Mouse (Mus musculus): ENCODE results near the gene Gng2. TPM values are rescaled to one million over a fixed set of nuclear protein-coding genes. Genes with fewer than 3 reads are reported as not detected.

The Gng2 gene
- polyA plus RNA-seq, 1 experiment from 2014 or later, result 60.6 TPM

GRCm38 (mm10) chr14:19926312-19926711 lies 51.1 kb downstream of the Gng2 start:
- H3K27ac ChIP-seq, result no peak overlapping the region
- no peak overlapping the region for H3K4me2 ChIP-seq
- H3K4me1 ChIP-seq, result no peaks in the 10 kb centered on the region
- 79% methylated on average over 8 of the region's 8 CpGs for WGBS
- no peaks in the 10 kb centered on the region for H3K27me3 ChIP-seq
- H3K4me3 ChIP-seq, result no peak overlapping the region
- no peak for ATAC-seq (ENCODE audit: insufficient number of reproducible peaks, low FRiP score, low TSS enrichment, low read depth)
- no peak overlapping the region for H3K9ac ChIP-seq
- no peaks in the 10 kb centered on the region for H3K9me3 ChIP-seq
- H3K36me3 ChIP-seq, result no peaks in the 10 kb centered on the region

- WGBS, result 77% methylated on average over 6 of the region's 6 CpGs
- H3K9me3 ChIP-seq, result no peaks in the 10 kb centered on the region
Measured at GRCm38 (mm10) chr14:19925157-19925556, 52.3 kb downstream of the Gng2 start.

DNA sequence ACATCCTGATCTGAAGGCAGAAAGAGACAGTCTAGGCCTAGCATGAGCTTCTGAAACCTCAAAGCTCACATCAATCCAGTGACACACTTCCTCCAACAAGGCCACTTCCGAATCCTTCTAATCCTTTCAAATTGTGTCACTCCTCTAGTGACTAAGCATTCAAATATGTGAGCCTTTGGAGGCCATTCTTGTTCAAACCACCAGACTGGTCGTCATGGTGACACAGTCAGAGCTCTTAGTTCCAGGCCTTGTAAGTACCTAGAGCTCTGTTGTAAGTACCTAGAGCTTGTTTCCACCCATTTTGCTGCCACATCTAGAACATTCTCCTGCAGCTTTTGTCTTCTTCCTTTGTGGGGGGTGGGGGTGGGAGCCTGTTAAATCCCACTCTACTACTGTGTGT lies 53.3 kb downstream of the Gng2 start:
- Histone ChIP-seq H3K4me3 (no peak overlapping the region), H3K9ac (no peak overlapping the region), H3K36me3 (no peaks in the 10 kb centered on the region), H3K4me1 (peaks cover 14% of the 10 kb centered on the region), H3K27ac (no peak overlapping the region), H3K4me2 (no peak overlapping the region), H3K27me3 (no peaks in the 10 kb centered on the region), H3K9me3 (no peaks in the 10 kb centered on the region)
- no peak for ATAC-seq (ENCODE audit: insufficient number of reproducible peaks, low FRiP score, low TSS enrichment, low read depth)
- WGBS, result 95% methylated on average over 2 of the region's 2 CpGs

More at GRCm38 (mm10) chr14:19925157-19925556, 52.3 kb downstream of the Gng2 start:
- Histone ChIP-seq H3K36me3 (no peaks in the 10 kb centered on the region), H3K4me3 (no peak overlapping the region), H3K4me1 (peaks cover 6% of the 10 kb centered on the region), H3K27me3 (no peaks in the 10 kb centered on the region), H3K27ac (no peak overlapping the region), H3K9ac (no peak overlapping the region), H3K4me2 (no peak overlapping the region)
- ATAC-seq (ENCODE audit: insufficient number of reproducible peaks, low FRiP score, low TSS enrichment, low read depth), result no peak

- H3K9me3 ChIP-seq, result no peaks in the 10 kb centered on the region
- peak overlapping the region; percentile 86 for H3K27ac ChIP-seq
- H3K4me3 ChIP-seq, result no peak overlapping the region
- no peak overlapping the region for H3K4me2 ChIP-seq
- no peak overlapping the region for H3K9ac ChIP-seq
- H3K4me1 ChIP-seq, result peaks cover 14% of the 10 kb centered on the region
- WGBS, result 30% methylated on average over 13 of the region's 13 CpGs
- no peaks in the 10 kb centered on the region for H3K27me3 ChIP-seq
- ATAC-seq (ENCODE audit: insufficient number of reproducible peaks, low FRiP score, low TSS enrichment, low read depth), result peak; percentile 67; the same call in 1 of the 2 replicates
- no peaks in the 10 kb centered on the region for H3K36me3 ChIP-seq
Measured at GRCm38 (mm10) chr14:19920254-19920691, 57.2 kb downstream of the Gng2 start.

- Histone ChIP-seq H3K4me2 (no peak overlapping the region), H3K9me3 (no peaks in the 10 kb centered on the region), H3K27ac (peak overlapping the region; percentile 86), H3K36me3 (no peaks in the 10 kb centered on the region), H3K9ac (no peak overlapping the region), H3K4me3 (no peak overlapping the region), H3K4me1 (peaks cover 14% of the 10 kb centered on the region), H3K27me3 (no peaks in the 10 kb centered on the region)
- WGBS, result 48% methylated on average over 7 of the region's 7 CpGs
- peak; percentile 27; the same call in 1 of the 2 replicates for ATAC-seq (ENCODE audit: insufficient number of reproducible peaks, low FRiP score, low TSS enrichment, low read depth)
Measured at GRCm38 (mm10) chr14:19919789-19920188, 57.6 kb downstream of the Gng2 start.

DNA sequence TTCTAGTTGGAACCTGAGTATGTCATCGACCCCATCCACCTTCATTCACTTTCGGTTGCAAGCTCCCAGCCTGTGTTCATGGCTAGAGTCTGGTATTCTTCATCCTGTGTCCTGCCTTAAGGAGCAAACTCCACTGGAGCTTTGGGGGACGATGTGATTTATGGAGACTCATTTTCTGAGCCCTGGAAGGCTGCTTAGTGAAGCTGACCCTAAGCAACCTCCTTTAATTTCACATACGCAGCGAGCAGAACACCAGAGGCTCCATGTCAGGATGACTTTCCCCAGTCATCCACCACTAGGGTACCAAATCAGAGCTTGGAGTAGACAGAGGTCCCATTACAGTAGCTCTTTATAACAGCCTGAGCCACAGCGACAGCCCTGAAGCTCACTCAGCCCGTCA lies 59.9 kb downstream of the Gng2 start:
- Histone ChIP-seq H3K27me3 (no peaks in the 10 kb centered on the region), H3K9ac (no peak overlapping the region), H3K4me3 (no peak overlapping the region), H3K4me1 (peaks cover 14% of the 10 kb centered on the region), H3K27ac (no peak overlapping the region), H3K9me3 (no peaks in the 10 kb centered on the region), H3K4me2 (no peak overlapping the region), H3K36me3 (no peaks in the 10 kb centered on the region)
- no peak for ATAC-seq (ENCODE audit: insufficient number of reproducible peaks, low FRiP score, low TSS enrichment, low read depth)
- 73% methylated on average over 7 of the region's 7 CpGs for WGBS

- Histone ChIP-seq H3K27me3 (no peaks in the 10 kb centered on the region), H3K36me3 (no peaks in the 10 kb centered on the region), H3K4me3 (no peak overlapping the region), H3K4me1 (peaks cover 16% of the 10 kb centered on the region), H3K9me3 (no peaks in the 10 kb centered on the region), H3K4me2 (no peak overlapping the region), H3K9ac (no peak overlapping the region), H3K27ac (no peak overlapping the region)
- 79% methylated on average over 2 of the region's 2 CpGs for WGBS
- no peak for ATAC-seq (ENCODE audit: insufficient number of reproducible peaks, low FRiP score, low TSS enrichment, low read depth)
Measured at GRCm38 (mm10) chr14:19916315-19916714, 61.1 kb downstream of the Gng2 start.

- 84% methylated on average over 3 of the region's 3 CpGs for WGBS
- Histone ChIP-seq H3K27ac (no peak overlapping the region), H3K4me3 (no peak overlapping the region), H3K36me3 (no peaks in the 10 kb centered on the region), H3K9ac (no peak overlapping the region), H3K4me2 (no peak overlapping the region), H3K27me3 (no peaks in the 10 kb centered on the region), H3K9me3 (no peaks in the 10 kb centered on the region), H3K4me1 (peaks cover 4% of the 10 kb centered on the region; the same call in 1 of the 2 replicates)
- ATAC-seq (ENCODE audit: insufficient number of reproducible peaks, low FRiP score, low TSS enrichment, low read depth), result no peak
Measured at GRCm38 (mm10) chr14:19912891-19913290, 64.5 kb downstream of the Gng2 start.

GRCm38 (mm10) chr14:19905615-19906014 lies 71.8 kb downstream of the Gng2 start:
- H3K9ac ChIP-seq, result no peak overlapping the region
- H3K4me2 ChIP-seq, result no peak overlapping the region
- no peaks in the 10 kb centered on the region for H3K9me3 ChIP-seq
- peak overlapping the region; percentile 63 for H3K27ac ChIP-seq
- ATAC-seq (ENCODE audit: insufficient number of reproducible peaks, low FRiP score, low TSS enrichment, low read depth), result peak; percentile 69; the same call in 1 of the 2 replicates
- no peak overlapping the region for H3K4me3 ChIP-seq
- H3K36me3 ChIP-seq, result no peaks in the 10 kb centered on the region
- H3K4me1 ChIP-seq, result peaks cover 19% of the 10 kb centered on the region
- no peaks in the 10 kb centered on the region for H3K27me3 ChIP-seq
- 25% methylated on average over 5 of the region's 5 CpGs for WGBS

GRCm38 (mm10) chr14:19904821-19905220 lies 72.6 kb downstream of the Gng2 start:
- no peak overlapping the region for H3K4me3 ChIP-seq
- no peak overlapping the region for H3K9ac ChIP-seq
- H3K27ac ChIP-seq, result peak overlapping the region; percentile 63
- peaks cover 19% of the 10 kb centered on the region for H3K4me1 ChIP-seq
- H3K27me3 ChIP-seq, result no peaks in the 10 kb centered on the region
- ATAC-seq (ENCODE audit: insufficient number of reproducible peaks, low FRiP score, low TSS enrichment, low read depth), result no peak
- H3K36me3 ChIP-seq, result no peaks in the 10 kb centered on the region
- 66% methylated on average over 3 of the region's 3 CpGs for WGBS
- no peaks in the 10 kb centered on the region for H3K9me3 ChIP-seq
- H3K4me2 ChIP-seq, result no peak overlapping the region

DNA sequence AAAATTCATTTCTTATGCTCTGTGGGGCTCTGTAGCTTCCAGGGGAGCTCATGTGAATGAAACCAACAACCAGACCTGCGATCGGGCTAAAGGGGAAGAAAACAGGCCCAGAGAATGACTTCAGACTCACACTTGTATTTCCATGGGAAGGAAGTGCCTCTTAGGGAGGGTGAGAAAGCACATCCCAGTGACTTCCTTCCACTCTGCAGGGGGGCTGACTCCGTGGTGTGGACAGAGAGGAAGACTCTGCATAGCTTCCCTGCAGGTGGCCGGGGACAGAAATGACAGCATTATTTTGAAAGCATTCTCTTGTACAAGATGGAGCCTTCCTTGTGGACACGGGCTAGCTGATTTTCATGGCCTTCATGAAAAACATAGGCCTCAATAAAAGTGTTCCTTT lies 73.4 kb downstream of the Gng2 start:
- H3K36me3 ChIP-seq, result no peaks in the 10 kb centered on the region
- no peak for ATAC-seq (ENCODE audit: insufficient number of reproducible peaks, low FRiP score, low TSS enrichment, low read depth)

DNA sequence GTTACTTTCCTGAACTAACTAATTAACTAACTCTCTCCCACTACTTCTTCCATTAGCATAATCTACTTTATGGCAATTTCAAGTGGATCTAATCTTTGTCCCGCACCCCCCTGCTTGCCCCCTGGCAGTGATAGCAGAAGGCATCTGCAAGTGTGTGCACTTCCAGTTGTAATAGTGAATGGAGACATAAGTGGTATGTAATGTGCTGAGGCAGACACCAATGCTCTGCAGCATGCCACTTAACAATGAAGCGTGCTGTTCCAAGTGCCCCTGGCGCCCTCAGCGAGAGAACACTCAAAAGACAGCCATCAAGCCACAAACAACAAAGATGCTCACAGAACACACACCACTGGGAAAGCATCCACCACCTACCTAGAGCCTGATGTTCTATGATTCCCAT lies 76.9 kb downstream of the Gng2 start:
- no peak for ATAC-seq (ENCODE audit: insufficient number of reproducible peaks, low FRiP score, low TSS enrichment, low read depth)
- H3K4me3 ChIP-seq, result no peak overlapping the region
- WGBS, result 92% methylated on average over 4 of the region's 4 CpGs
- H3K36me3 ChIP-seq, result no peaks in the 10 kb centered on the region
- no peaks in the 10 kb centered on the region for H3K27me3 ChIP-seq
- H3K27ac ChIP-seq, result no peak overlapping the region
- no peak overlapping the region for H3K4me2 ChIP-seq
- peaks cover 15% of the 10 kb centered on the region for H3K4me1 ChIP-seq
- H3K9ac ChIP-seq, result no peak overlapping the region
- H3K9me3 ChIP-seq, result no peaks in the 10 kb centered on the region

More for the DNA sequence above, 73.4 kb downstream of the Gng2 start:
- peaks cover 19% of the 10 kb centered on the region for H3K4me1 ChIP-seq
- H3K27ac ChIP-seq, result 0 out of 2 replicates have a peak overlapping the region, but pooled peaks have one; percentile 33
- no peaks in the 10 kb centered on the region for H3K9me3 ChIP-seq
- no peak overlapping the region for H3K4me3 ChIP-seq
- no peak overlapping the region for H3K9ac ChIP-seq
- no peaks in the 10 kb centered on the region for H3K27me3 ChIP-seq
- no peak overlapping the region for H3K4me2 ChIP-seq
- 44% methylated on average over 5 of the region's 5 CpGs for WGBS

DNA sequence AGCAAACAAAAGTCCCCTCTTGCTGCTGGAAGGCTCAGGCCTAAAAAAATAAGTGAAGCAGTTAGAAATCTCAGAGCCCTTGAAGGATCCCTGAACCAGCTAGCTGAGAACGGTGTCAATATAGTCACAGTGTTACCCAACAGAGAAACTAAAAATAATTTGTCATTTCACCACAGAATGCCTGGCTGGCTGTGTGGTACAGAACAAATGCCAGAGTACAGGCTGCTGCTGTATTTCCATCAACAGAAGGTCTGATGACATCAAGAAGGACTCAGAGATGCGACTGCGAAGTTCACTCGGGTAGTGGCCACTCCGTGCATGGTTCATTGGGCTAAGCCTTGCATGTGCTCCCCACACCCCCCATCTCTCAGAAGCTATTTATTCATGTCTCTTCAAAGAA lies 89.9 kb downstream of the Gng2 start:
- Histone ChIP-seq H3K4me3 (no peak overlapping the region), H3K9ac (no peak overlapping the region)
- no peak for ATAC-seq (ENCODE audit: insufficient number of reproducible peaks, low FRiP score, low TSS enrichment, low read depth)

More for the DNA sequence above, 89.9 kb downstream of the Gng2 start:
- H3K9me3 ChIP-seq, result no peaks in the 10 kb centered on the region
- peaks cover 4% of the 10 kb centered on the region; the same call in 1 of the 2 replicates for H3K36me3 ChIP-seq
- no peak overlapping the region for H3K27ac ChIP-seq
- H3K27me3 ChIP-seq, result no peaks in the 10 kb centered on the region
- no peak overlapping the region for H3K4me2 ChIP-seq
- WGBS, result 96% methylated on average over 5 of the region's 5 CpGs
- no peaks in the 10 kb centered on the region for H3K4me1 ChIP-seq

All from limb, embryonic 15.5 days (tissue).